Mouse (Mus musculus) thymus, postnatal 4 days (tissue): ENCODE data around the gene 4930523C07Rik.

Experiments
- DNase-seq: peaks from one replicate; pipeline ENCODE4 v3.0.0; 2021

4930523C07Rik gene

DNA sequence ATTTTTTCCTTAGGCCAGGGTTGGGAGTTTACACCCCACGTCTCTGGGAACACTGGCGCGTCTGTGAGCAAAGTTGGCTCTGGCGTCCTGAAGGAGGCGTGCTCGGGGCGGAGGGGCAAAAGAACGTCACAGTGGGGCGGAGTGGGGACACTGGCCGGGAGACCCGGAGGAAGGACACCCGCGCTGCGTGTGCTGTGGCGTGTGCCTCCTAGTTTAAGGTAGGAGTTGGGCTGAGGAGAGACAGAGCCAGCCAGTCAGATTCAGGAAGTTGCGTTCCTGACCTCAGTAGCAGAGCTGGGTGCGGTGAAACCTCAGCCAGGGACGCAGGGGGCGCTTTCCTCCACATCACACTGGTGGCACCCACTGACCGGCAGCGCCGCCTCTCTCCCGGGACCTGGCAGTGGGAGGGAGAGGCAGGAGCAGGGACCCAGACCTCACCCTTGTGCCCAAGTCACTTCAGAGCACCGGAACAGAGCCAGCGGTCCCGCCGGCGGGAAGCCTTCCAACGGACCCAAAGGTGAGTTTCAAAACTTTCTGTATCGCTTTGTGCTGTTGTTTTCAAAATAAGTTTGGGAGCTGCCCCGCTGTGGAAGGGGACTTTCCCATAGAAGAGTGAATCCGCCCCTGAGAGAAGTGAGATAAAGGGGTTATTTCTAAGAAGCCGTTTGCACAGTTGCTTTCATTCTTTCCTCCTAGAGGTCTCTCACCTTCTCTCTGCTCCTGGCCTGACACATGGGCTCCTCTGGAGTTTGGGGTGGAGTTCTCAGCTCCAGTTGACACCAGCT is at the start of gene 4930523C07Rik:
4930523C07Rik (plus strand) TSS at position 146 of the 785 bp plus-strand sequence.
- peak; percentile 91 for DNase-seq

DNA sequence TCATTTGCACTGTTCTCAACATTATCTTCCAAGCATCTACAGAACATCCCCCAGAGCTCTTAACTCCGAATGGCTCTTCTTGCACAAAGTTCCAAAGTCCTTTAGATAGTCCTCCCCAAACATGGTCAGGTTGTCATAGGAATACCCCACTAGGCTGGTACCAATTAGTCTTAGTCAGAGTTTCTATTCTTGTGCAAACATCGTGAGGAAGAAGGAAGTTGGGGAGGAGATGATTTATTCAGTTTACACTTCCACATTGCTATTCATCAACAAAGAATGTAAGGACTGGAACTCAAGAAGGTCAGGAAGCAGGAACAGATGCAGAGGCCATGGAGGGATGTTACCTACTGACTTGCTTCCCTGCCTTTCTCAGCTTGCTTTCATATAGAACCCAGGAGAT is 46.9 kb upstream of the 4930523C07Rik start:
- DNase-seq: no peak

GRCm38 (mm10) chr1:159998349-159998748 is 45.8 kb upstream of the 4930523C07Rik start:
- DNase-seq: no peak

DNA sequence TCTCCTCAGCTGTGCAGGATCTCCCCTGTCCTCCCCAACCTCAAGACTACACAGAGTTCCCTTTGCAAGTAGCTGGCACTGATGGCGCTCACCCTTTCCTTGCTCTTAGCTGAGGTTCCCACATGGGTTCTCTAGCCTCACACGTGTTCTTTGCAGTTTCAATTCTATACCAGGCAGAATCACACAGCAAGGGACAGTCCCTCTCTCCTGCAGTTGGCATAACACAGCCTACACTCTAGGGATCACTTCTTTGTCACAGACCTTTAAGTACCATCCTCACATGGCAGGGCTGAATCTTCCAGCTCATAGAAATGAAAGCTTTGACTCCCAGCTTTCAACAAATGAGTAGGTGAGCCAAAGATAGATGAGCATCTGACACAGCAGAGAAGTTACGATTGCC is 45.0 kb upstream of the 4930523C07Rik start:
- DNase-seq: no peak

DNA sequence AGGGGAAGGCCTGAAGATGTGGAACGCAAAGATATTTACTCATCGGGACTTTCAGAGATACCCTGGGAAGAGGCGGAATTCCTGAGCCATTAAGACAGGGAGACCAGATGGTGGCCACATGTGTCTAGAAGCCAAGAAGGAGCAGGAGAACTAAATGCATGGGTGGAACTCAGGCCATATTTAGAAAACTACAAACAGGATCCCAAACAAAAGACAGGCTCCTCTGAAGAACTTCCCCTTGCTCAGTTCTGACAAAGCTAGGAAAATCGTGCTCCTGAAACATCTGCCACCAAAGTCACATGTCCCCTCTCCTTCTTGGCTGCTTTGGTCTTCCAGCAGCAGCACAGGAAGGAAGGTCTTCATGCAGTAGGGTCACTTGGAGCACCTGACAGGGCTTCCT is 38.9 kb upstream of the 4930523C07Rik start:
- DNase-seq: no peak

GRCm38 (mm10) chr1:160006919-160007588 is 37.1 kb upstream of the 4930523C07Rik start:
- no peak for DNase-seq

DNA sequence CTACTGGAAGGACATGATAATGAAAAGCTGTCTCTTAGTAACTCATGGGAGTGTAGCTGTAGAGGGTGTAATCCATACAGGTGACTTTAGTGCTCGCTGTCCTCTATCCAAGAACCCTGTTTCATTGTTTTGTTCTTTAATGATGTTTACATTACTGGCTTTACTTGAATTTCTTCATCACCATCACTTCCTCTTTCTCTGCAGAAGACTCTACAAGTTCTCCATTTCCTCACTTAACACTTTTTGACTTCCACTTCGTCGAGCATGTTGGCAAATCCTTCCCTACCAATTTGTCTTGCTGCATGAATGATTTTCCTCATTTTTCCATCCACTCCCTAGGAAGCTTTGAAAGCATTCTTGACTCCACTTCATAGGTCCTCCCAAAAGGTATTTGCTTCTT is 31.1 kb upstream of the 4930523C07Rik start:
- no peak for DNase-seq

DNA sequence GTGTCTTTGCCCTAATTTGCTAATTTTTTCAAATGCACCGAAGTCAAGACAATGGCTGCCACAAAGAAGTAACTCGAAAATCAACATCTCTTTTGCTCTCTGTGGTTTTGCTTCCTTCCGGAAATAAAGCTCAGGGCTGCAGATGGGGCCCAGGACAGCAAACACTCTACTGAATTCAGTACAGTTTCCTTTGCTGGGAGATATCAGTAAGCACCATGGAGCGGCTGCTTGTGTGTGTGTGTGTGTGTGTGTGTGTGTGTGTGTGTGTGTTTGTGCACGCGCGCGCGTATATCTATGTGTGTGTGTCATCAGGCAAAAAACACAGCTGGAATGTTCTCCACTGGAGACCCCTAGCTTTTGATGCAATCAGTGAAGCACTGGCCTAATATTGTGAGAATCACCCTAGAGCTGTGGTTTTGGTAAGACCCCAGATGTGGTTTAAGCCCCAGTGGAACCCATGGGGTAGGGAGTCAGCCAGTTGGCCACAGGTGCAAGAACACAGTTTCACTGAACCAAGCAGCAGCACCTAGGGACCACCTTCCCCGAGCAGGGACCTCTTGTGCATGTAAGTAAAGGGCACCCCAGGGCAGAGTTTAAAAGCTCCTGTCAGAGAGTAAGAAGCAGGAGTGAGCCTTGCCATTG is 19.7 kb upstream of the 4930523C07Rik start:
- peak; percentile 76 for DNase-seq

DNA sequence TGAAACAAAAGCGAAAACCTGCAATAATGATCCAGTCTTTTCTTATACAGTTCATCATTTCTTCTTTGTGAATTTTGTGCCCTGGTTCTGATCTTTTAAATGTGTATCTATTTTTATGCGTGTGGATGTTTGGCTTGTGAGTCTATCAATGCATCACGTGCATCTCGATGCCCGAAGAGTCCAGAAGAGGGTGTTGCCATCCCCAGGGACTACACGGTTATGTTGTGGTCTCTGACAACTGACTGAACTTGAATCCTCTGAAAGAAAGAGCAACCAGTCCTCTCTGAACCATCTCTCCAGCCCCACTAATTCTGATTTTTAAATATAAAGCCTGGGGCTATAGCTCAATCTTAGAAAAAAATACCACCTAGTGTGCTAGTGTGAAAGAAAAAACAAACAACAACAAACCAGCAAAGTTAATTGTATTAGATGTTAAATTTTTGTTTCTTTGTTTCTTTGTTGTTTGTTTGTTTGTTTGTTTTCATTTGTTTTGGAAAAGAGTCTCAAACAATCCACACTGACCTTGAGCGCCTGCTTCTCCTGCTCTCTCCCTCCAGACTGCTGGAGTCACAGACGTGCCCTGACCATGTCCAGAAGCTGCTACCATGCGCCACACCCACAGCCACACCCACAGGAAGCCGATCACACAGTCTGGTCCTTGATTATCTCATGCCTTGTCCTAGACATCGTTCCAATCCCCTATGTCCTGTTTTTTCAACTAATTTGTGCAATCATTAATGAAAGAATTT is 18.9 kb upstream of the 4930523C07Rik start:
- DNase-seq: peak; percentile 47

DNA sequence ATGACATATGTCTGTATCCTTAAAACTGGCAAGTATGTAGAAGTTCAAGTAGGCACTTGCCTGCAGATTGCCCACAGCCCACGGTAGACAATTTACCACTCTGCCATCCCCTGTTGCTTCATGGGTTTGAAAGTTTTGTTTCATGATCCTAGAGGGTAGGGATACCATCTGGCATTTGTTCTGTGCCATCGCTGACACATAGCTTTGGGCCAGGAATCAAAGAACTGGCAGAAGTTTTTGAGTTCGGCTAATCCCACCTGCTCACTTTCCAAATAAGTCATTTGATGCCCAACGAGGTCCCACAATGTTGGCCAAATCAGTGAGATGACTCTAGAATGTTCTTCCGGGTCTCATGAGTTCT is 18.3 kb upstream of the 4930523C07Rik start:
- no peak for DNase-seq

DNA sequence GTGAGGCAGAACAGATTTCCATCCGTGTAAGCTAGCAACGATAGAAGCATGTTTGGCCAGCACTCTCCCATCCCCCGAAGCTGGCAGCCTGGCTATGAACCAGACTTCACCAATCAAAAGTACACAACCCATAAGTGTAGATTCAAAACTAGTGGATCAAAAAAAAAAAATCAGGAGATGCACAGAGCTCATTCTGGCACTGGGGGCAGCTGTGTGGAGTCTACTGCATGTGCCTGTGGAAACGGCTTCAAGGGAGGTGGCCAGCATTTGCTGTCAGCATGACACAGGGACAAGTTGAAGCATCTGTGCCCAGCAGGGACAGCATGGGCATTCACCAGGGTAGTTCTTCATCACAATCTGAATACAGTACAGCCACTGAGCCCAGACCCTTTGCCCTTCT is 16.2 kb upstream of the 4930523C07Rik start:
- DNase-seq: peak; percentile 40

DNA sequence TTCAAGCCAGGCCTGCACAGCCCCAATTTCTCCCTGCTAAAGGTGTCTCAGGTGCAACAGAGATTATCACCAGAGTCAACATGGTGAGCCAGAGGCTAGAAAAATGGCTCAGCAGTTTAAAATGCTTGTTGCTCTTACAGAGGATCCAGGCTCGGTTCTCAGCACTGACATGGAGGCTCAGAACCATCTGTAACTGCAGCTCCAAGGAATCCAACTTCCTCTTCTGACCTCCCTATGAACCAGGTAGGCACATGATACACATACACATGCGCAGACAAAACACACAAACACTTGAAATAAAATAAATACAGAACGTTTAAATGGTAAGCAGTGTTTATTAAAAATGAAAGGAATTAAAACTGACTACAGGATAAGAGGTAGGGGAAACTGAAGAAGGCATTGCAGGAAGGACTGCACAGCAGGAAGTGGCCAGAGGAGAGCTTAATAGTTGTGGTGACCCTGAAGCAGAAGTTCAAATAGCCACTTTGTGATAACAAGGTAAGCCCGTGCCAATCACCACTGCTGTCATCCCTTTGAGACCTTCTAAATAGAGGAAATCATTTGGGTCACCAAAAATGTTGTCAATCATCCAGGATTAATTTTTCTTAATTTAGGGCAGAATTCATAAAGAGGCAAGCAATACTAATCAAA is 10.1 kb upstream of the 4930523C07Rik start:
- no peak for DNase-seq

DNA sequence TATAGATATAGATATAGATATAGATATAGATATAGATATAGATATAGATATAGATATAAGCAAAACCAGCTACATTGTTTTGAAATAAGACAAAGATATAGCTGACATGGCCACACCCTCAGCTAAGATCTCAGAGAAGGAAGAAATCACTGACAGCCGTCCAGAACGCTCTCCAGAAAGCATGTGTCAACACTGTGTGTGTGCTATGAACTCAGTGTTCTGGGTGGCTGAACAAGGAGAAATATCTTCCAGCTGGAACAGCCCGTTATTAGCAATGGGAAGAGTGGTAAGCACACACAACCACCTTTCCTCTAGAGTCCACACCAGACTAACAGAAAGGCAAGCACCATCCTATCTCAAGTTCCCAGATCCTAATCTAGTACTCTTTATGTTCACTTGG is 8.6 kb upstream of the 4930523C07Rik start:
- no peak for DNase-seq

- no peak for DNase-seq
Observed at GRCm38 (mm10) chr1:160036996-160037521, 7.1 kb upstream of the 4930523C07Rik start.

DNA sequence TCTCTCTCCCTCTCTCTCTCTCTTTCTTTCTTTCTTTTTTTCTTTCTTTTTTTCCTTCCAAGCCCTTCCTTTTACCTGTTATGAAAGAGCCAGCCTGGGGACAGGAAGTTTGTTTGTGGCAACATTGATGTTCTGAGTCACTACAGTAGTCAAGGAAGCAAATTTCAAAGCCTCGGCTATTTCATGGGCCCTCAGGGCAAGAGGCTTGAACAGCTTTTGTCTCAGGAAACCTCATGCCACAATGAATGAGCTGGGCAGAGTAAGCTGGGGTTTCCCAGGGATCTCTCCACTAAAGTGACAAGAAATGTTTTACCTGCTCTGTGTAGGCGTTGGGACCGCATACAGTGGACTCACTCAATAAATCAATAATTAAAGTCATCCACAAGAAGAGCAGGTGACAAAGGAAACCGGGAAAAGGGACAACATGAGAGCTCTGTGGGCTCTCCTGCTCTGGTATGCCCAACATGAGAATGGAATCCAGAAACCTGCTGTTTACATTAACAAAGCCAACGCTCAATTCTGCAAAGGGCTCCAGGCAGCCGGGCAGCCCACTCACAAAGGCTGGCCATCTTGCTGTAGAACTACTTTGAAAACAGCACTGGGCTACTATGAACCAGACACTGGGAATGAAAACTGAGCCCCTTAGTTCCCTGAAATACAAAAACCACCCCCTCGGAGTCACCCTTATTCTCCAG is 4.1 kb upstream of the 4930523C07Rik start:
- no peak for DNase-seq

- no peak for DNase-seq
Observed at GRCm38 (mm10) chr1:160041264-160041775, 2.9 kb upstream of the 4930523C07Rik start.

DNA sequence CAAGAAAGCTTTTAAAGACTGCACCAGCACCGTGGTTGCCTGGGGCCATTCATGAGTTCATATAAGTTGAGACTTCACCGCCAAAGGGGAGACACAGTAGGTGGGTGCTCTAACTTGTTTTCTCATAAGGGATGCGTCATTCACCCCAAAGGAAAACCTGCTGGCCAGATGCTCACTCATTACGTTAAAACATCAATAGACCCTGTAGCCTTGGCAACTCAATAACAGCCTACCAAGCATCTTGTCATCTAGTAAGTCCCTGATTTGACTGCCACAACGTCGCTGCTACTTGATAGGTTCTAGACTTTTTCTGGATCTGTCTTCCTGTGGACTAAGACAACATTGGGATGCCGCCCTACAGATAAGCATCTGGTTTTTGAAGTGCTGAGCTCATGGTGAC is 1.8 kb upstream of the 4930523C07Rik start:
- no peak for DNase-seq

GRCm38 (mm10) chr1:160043271-160043975 is 759 bp upstream of the 4930523C07Rik start:
- no peak for DNase-seq

GRCm38 (mm10) chr1:160045056-160045715 is 1.0 kb downstream of the 4930523C07Rik start:
- no peak for DNase-seq

GRCm38 (mm10) chr1:160045971-160046370 is 1.8 kb downstream of the 4930523C07Rik start:
- DNase-seq: no peak
